19 mouse cellular contexts compared by ENCODE assay signal in genomic region chr12:69389273-69389938, GRCm38 (mm10). TPM values are rescaled to one million over a fixed set of nuclear protein-coding genes. Genes with fewer than 3 reads are reported as not detected.
DNase-seq lines count a peak whose midpoint lies in the region; ATAC-seq and TF ChIP-seq lines count a peak whose summit lies in the region.
"Had no signal": no experiment of that assay in that cellular context is flagged by ENCODE, and none has a peak within 500 bp of the region (broad histone marks: within the 10 kb centered on the region; RNA-seq: fewer than 3 reads in every experiment).

No protein-coding gene starts in this region.

- peaks cover 20% of the 10 kb centered on the region for H3K4me1 ChIP-seq in G1E (ENCODE audit: insufficient read depth, low read depth, low read length)
- H3K4me1 ChIP-seq: limb, embryonic 15.5 days had no signal

- ATAC-seq in G1E (ENCODE audit: extremely low read depth, insufficient number of reproducible peaks, low FRiP score, poor library complexity, severe bottlenecking) = peak; percentile 82
- ATAC-seq: hindbrain, embryonic 16.5 days; intestine, postnatal 0 days; midbrain, embryonic 16.5 days had no signal

- H3K9me3 ChIP-seq in G1E (replicated peaks) = peaks cover 4% of the 10 kb centered on the region
- H3K9me3 ChIP-seq: heart, embryonic 12.5 days; limb, embryonic 15.5 days had no signal

- TF ChIP-seq CTCF in G1E (IDR thresholded peaks at IDR 0.05; ENCODE audit: low read depth, low read length) = no peak

- DNase-seq in heart, adult 11 months = peak; percentile 23
- DNase-seq in heart, adult 8-10 months (ENCODE audit: low spot score) = no peak
- no peak for DNase-seq in G1E (ENCODE audit: low spot score)
- DNase-seq in Muller cell, postnatal 12 days (ENCODE audit: inconsistent ontology term) = peak; percentile 54
- DNase-seq in right cerebral cortex, adult 2 months (ENCODE audit: low spot score in 2 of 2) = peak; percentile 14 to 17
- DNase-seq in spleen, postnatal 4 days (ENCODE audit: low spot score in 2 of 2) = no peak
- no peak for DNase-seq in testis, postnatal 14 days (ENCODE audit: low spot score)
- no peak for DNase-seq in ovary, adult 18-20 months (ENCODE audit: low spot score)
- DNase-seq: cerebellum, postnatal 14 days; kidney, postnatal 14 days; lung, postnatal 10 days; thymus, postnatal 25 days had no signal

- H3K27me3 ChIP-seq in G1E (ENCODE audit: insufficient read depth, low read length) = peaks cover 7% of the 10 kb centered on the region
- H3K27me3 ChIP-seq: heart, embryonic 12.5 days; limb, embryonic 15.5 days had no signal

- no peaks in the 10 kb centered on the region for H3K36me3 ChIP-seq in G1E (replicated peaks)
- H3K36me3 ChIP-seq: heart, embryonic 12.5 days; limb, embryonic 15.5 days had no signal

- no peak overlapping the region for H3K4me3 ChIP-seq in G1E (ENCODE audit: low read depth, low read length)
- H3K4me3 ChIP-seq: erythroblast, embryonic 14.5 days; heart, embryonic 12.5 days; limb, embryonic 15.5 days had no signal

RNA-seq across cellular contexts. Expression of gene Gm9887, which starts 17.1 kb away (rescaled TPM):
- total RNA-seq in heart, adult 8-10 months (2022) = 1 to 10 TPM in 1 of 4 experiments, under 1 TPM in 3; 0.63 to 1.3 (median 0.77) TPM
- total RNA-seq in G1E (2014; fragmentation: Nextera tagmentation) = not detected in 2 replicates
- 0.87 and 0.93 TPM in 2 replicates for total RNA-seq in G1E (2017)
- 0.79 and 1.6 TPM in 2 replicates for polyA plus RNA-seq in G1E (2012)
- total RNA-seq: megakaryocyte, adult 5-6 weeks had no signal

RNA-seq across cellular contexts. Expression of gene Arf6, which starts 17.5 kb away (rescaled TPM):
- 10 to 100 TPM; 33.7 to 39.7 (median 39.6) TPM for total RNA-seq in heart, adult 8-10 months (2022)
- 179 and 195 TPM in 2 replicates for total RNA-seq in G1E (2014; fragmentation: Nextera tagmentation)
- total RNA-seq in G1E (2017) = 123 and 153 TPM in 2 replicates
- 360 and 373 TPM in 2 replicates for polyA plus RNA-seq in G1E (2012)

RNA-seq across cellular contexts. Expression of gene Nemf, which starts 32.4 kb away (rescaled TPM):
- total RNA-seq in heart, adult 8-10 months (2022) = 10 to 100 TPM; 18.9 to 22.6 (median 20.7) TPM
- total RNA-seq in G1E (2014; fragmentation: Nextera tagmentation) = 149 and 150 TPM in 2 replicates
- total RNA-seq in G1E (2017) = 103 and 128 TPM in 2 replicates
- polyA plus RNA-seq in G1E (2012) = 2.9 and 4.9 TPM in 2 replicates

Comparison
In these comparisons a context has a peak if more than half of its experiments do, and no peak if none do; other contexts are left out.
1. DNase-seq: peak in heart, adult 11 months (single experiment), Muller cell, postnatal 12 days (single experiment) and right cerebral cortex, adult 2 months (2 of 2); none in heart, adult 8-10 months (single experiment), G1E (single experiment), spleen, postnatal 4 days (0 of 2), testis, postnatal 14 days (single experiment) and ovary, adult 18-20 months (single experiment).
2. RNA of gene Nemf, which starts 32.4 kb away (total RNA-seq): 103 to 150 TPM in G1E; 18.9 to 22.6 TPM in heart, adult 8-10 months; every median in the first group is over 4 times any median in the second.